Mouse (Mus musculus): ENCODE measurements around the gene Sema3b. TPM values are rescaled to one million over a fixed set of nuclear protein-coding genes. Genes with fewer than 3 reads are reported as not detected.
A peak's percentile ranks its signal among the peaks of the same experiment; 100 is the strongest.

The Sema3b gene
- polyA plus RNA-seq, 1 experiment from 2014 or later: 37.1 TPM

GRCm38 (mm10) chr9:107599433-107599832 lies 9.6 kb downstream of the Sema3b start:
- Histone ChIP-seq H3K4me3 (ENCODE audit: low read depth, low read length) (no peak overlapping the region), H3K27ac (ENCODE audit: low read depth, low read length) (no peak overlapping the region), H3K9ac (ENCODE audit: low read depth, low read length) (no peak overlapping the region), H3K9me3 (ENCODE audit: control insufficient read depth) (no peaks in the 10 kb centered on the region), H3K4me1 (replicated peaks; ENCODE audit: control insufficient read depth, insufficient read depth, low read length) (0 out of 2 replicates have a peak, but pooled peaks cover 6% of the 10 kb centered on the region), H3K27me3 (replicated peaks; ENCODE audit: control insufficient read depth, insufficient read depth, low read length) (no peaks in the 10 kb centered on the region), H3K36me3 (ENCODE audit: control insufficient read depth, insufficient read depth) (peaks cover 20% of the 10 kb centered on the region; the same call in 1 of the 2 replicates), H3K4me2 (replicated peaks; ENCODE audit: low read depth) (no peak overlapping the region)
- TF ChIP-seq CTCF (IDR thresholded peaks at IDR 0.05; ENCODE audit: low read depth): no peak
- ATAC-seq: no peak
- WGBS: 66% methylated on average over 9 of the region's 9 CpGs

- Histone ChIP-seq H3K9ac (ENCODE audit: low read depth, low read length) (no peak overlapping the region), H3K4me2 (replicated peaks; ENCODE audit: low read depth) (no peak overlapping the region), H3K4me1 (replicated peaks; ENCODE audit: control insufficient read depth, insufficient read depth, low read length) (0 out of 2 replicates have a peak, but pooled peaks cover 3% of the 10 kb centered on the region), H3K27me3 (replicated peaks; ENCODE audit: control insufficient read depth, insufficient read depth, low read length) (no peaks in the 10 kb centered on the region), H3K36me3 (ENCODE audit: control insufficient read depth, insufficient read depth) (peaks cover 27% of the 10 kb centered on the region; the same call in 1 of the 2 replicates), H3K27ac (ENCODE audit: low read depth, low read length) (peak overlapping the region; percentile 28), H3K9me3 (ENCODE audit: control insufficient read depth) (no peaks in the 10 kb centered on the region), H3K4me3 (ENCODE audit: low read depth, low read length) (no peak overlapping the region)
- WGBS: 49% methylated on average over 5 of the region's 5 CpGs
- no peak for TF ChIP-seq CTCF (IDR thresholded peaks at IDR 0.05; ENCODE audit: low read depth)
- ATAC-seq: no peak
These were observed 10.6 kb downstream of the Sema3b start for GRCm38 (mm10) chr9:107598385-107598784.

DNA sequence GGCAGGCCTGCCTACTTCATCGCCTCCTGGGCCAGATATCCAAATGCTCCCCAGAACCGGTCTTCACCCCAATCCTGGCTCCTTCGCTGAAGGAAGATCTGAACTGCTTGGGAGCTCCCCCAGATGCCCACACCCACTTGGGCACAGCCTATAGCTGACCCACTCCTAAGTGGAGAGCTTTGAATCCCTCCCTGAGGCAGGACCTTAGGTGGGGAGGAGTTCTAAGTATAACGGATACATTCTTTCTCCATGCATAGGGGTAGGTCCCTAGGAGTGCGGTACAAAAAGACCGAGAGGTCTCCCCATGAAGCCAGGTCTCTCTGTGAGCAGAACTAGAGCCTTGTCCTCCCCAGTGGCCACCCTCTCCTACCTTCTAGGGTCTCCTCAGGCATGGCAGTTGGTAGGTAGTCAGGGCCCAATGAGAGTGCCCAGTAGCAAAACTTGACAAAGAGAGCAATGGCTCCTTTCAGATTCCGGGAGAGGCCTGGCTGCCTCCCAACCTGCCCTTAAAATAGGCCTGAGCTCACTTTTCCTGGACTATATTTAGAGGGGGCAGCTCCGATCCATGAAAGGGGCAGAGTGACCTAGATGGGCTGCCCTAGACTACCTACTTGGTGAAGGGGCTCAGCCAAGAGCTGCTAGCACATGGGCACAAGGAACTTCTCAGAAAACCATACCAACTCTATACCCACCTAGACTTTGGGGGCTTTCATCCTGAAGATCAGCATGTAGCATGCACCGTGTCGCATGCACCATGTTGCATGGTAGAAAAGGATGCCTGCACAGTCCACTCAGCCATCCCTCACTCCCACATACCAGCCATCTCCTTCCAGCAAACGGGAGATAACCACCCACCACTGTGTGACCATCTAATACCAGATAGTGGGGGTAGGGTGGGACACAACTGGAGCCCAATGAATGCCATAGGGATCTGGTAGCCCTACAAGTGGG lies 12.1 kb downstream of the Sema3b start:
- H3K27ac ChIP-seq (ENCODE audit: low read depth, low read length): no peak overlapping the region
- ATAC-seq: no peak
- no peak overlapping the region for H3K4me3 ChIP-seq (ENCODE audit: low read depth, low read length)
- H3K27me3 ChIP-seq (replicated peaks; ENCODE audit: control insufficient read depth, insufficient read depth, low read length): no peaks in the 10 kb centered on the region
- no peak overlapping the region for H3K9ac ChIP-seq (ENCODE audit: low read depth, low read length)
- 91% methylated on average over 11 of the region's 11 CpGs for WGBS
- TF ChIP-seq CTCF (IDR thresholded peaks at IDR 0.05; ENCODE audit: low read depth): no peak
- H3K4me2 ChIP-seq (replicated peaks; ENCODE audit: low read depth): no peak overlapping the region
- 0 out of 2 replicates have a peak, but pooled peaks cover 2% of the 10 kb centered on the region for H3K4me1 ChIP-seq (replicated peaks; ENCODE audit: control insufficient read depth, insufficient read depth, low read length)
- no peaks in the 10 kb centered on the region for H3K9me3 ChIP-seq (ENCODE audit: control insufficient read depth)
- H3K36me3 ChIP-seq (ENCODE audit: control insufficient read depth, insufficient read depth): peaks cover 41% of the 10 kb centered on the region

DNA sequence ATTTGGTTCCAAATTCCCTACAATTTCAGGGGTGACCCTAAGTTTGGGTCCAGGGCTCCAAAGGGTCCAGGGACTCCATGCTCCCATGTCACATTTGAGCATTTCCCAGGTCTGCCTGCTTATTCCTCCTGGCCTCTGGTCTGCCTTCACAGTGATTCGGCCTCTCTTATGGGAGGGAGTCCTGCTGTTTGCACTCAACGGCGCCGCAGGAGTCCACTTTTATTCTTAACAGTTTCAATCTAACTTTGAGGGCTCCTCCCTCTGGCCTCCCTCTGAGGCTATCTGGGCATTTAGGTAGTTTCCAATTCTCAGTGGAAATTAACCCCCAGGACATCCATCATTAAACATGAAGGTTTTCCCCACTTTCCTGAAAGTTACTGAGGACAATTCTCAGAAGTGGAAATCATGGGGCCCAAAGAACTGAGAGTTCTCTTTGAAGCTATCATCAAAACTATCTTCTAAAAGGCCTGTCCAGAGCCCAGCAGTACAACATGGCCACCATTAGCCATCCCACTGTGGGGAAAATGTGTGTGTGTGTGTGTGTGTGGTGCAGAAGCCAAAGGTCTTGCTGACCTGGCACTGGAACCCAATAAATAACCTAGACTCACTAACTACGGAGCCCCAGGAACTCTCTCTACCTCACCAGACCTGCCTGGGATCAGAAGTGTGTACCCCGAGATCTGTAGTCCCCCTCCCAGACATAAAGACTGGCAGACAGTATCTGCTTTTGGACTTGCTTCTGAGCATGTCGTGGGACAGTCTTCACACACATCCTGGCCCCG lies 14.6 kb downstream of the Sema3b start:
- H3K27ac ChIP-seq (ENCODE audit: low read depth, low read length): no peak overlapping the region
- H3K9ac ChIP-seq (ENCODE audit: low read depth, low read length): no peak overlapping the region
- no peaks in the 10 kb centered on the region for H3K27me3 ChIP-seq (replicated peaks; ENCODE audit: control insufficient read depth, insufficient read depth, low read length)
- H3K4me2 ChIP-seq (replicated peaks; ENCODE audit: low read depth): no peak overlapping the region
- peaks cover 50% of the 10 kb centered on the region for H3K36me3 ChIP-seq (ENCODE audit: control insufficient read depth, insufficient read depth)
- no peaks in the 10 kb centered on the region for H3K9me3 ChIP-seq (ENCODE audit: control insufficient read depth)
- no peaks in the 10 kb centered on the region; the same call in 1 of the 2 replicates for H3K4me1 ChIP-seq (replicated peaks; ENCODE audit: control insufficient read depth, insufficient read depth, low read length)
- TF ChIP-seq CTCF (IDR thresholded peaks at IDR 0.05; ENCODE audit: low read depth): no peak
- H3K4me3 ChIP-seq (ENCODE audit: low read depth, low read length): no peak overlapping the region
- 72% methylated on average over 8 of the region's 8 CpGs for WGBS
- no peak for ATAC-seq

GRCm38 (mm10) chr9:107593101-107593976 lies 15.7 kb downstream of the Sema3b start:
- Histone ChIP-seq H3K27me3 (replicated peaks; ENCODE audit: control insufficient read depth, insufficient read depth, low read length) (no peaks in the 10 kb centered on the region), H3K9me3 (ENCODE audit: control insufficient read depth) (no peaks in the 10 kb centered on the region), H3K4me1 (replicated peaks; ENCODE audit: control insufficient read depth, insufficient read depth, low read length) (no peaks in the 10 kb centered on the region; the same call in 1 of the 2 replicates), H3K4me3 (ENCODE audit: low read depth, low read length) (no peak overlapping the region), H3K27ac (ENCODE audit: low read depth, low read length) (no peak overlapping the region), H3K4me2 (replicated peaks; ENCODE audit: low read depth) (no peak overlapping the region), H3K36me3 (ENCODE audit: control insufficient read depth, insufficient read depth) (peaks cover 42% of the 10 kb centered on the region), H3K9ac (ENCODE audit: low read depth, low read length) (no peak overlapping the region)
- 70% methylated on average over 11 of the region's 11 CpGs for WGBS
- no peak for ATAC-seq
- no peak for TF ChIP-seq CTCF (IDR thresholded peaks at IDR 0.05; ENCODE audit: low read depth)

Measured in intestine, postnatal 0 days (tissue).